Mouse (Mus musculus): ENCODE results near the gene Lrch4. TPM values are rescaled to one million over a fixed set of nuclear protein-coding genes. Genes with fewer than 3 reads are reported as not detected.

Lrch4 gene
- polyA plus RNA-seq (2014; fragmentation: Illumina TruSeq; extraction: RNeasy Lipid Tissue Mini Kit (QIAGEN cat#74804); ENCODE audit: low read depth, low replicate concordance): 1.6 TPM

GRCm38 (mm10) chr5:137628498-137629305 lies at the start of gene Lrch4, which contains the start of the genes Fbxo24 and Gm20605:
TSS of gene Lrch4 (plus strand) at chr5:137629121.
TSS of gene Fbxo24 (minus strand) at chr5:137629002.
TSS of gene Gm20605 (plus strand) at chr5:137629175.

DNA sequence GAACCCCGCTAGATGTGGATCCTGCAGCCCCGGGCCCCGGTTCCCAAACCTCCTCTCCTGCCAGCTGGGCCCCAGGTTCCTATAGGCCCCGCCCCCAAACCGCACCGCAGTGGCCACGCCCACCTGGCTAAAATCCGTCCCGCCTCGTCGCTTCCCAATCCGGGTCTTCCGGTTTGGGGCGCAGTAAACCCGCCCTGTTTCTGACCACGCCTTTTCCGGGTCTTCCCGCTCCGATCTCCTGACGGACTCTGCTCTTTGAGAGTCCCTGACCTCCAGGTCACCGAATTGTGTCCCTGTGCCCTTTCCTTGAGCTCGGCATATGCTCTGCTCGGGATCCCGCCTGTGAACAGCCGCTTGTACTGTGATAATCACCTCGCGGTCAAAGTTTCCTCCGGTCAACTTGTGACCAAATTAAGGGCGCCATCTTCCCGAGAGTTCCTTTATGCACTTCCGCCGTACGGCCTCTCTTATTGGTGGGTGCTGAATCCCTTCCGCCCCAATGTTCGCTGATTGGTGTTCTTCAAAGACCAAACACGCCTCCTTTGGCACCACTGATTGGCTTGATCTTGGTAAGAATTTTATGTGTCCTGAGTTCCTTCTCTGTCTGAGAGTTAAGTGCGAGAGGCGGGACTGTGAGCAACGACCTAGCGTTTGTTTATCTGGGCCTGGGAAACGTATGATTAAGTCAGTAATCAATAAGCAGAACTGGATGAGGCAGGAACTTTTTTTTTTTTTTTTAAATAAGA lies 28.1 kb upstream of the Lrch4 start, which contains the start of gene Mospd3:
Gene Mospd3, minus strand, starts transcription at position 440 of the 746 bp plus-strand sequence.

DNA sequence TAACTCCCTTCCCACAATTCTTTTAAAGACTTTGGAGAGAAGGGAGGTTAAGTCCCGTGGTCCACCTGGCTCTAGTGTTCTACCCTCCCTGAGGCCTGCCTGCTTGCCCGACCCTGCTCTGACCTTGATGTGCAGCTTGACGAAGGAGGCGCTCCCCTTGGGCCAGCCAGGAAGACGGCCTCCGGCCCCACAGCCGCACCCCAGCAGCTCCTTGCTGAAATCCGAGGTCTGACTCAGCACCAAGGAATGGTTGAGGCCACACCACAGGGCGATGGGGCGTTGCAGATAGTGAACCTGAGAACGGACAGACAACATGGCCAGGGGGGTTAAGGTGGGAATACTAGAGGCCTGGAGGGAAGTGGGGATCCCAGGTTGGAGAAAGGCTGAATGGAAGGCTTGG lies 15.4 kb upstream of the Lrch4 start, which contains the start of gene Pcolce:
Gene Pcolce, minus strand, starts transcription at position 235 of the 400 bp plus-strand sequence.

DNA sequence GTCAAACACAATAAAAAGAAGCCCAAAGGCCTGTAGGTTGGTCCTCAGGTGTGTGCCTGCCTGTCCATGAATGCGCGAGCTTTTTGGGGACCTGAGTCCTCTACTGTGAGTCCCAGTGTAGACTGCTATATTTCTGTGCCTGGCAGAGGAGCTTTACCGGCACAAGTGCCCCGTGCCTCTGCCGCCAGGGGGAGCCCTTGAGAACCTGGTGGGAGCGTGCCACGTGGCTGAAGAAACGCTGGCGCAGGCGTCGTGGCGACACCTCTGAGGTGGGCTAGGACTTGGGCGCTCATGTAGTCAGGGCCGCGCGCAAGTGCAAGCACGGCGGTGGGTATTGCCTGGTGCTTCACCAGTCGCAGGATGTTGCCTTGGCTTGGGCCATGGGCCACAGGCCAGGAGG lies 12.1 kb downstream of the Lrch4 start, which contains the start of gene Sap25:
Gene Sap25, plus strand, starts transcription at position 281 of the 400 bp plus-strand sequence.

GRCm38 (mm10) chr5:137645652-137646091 lies 16.8 kb downstream of the Lrch4 start, which contains the start of gene Irs3:
TSS of gene Irs3 (minus strand) at chr5:137645714.

DNA sequence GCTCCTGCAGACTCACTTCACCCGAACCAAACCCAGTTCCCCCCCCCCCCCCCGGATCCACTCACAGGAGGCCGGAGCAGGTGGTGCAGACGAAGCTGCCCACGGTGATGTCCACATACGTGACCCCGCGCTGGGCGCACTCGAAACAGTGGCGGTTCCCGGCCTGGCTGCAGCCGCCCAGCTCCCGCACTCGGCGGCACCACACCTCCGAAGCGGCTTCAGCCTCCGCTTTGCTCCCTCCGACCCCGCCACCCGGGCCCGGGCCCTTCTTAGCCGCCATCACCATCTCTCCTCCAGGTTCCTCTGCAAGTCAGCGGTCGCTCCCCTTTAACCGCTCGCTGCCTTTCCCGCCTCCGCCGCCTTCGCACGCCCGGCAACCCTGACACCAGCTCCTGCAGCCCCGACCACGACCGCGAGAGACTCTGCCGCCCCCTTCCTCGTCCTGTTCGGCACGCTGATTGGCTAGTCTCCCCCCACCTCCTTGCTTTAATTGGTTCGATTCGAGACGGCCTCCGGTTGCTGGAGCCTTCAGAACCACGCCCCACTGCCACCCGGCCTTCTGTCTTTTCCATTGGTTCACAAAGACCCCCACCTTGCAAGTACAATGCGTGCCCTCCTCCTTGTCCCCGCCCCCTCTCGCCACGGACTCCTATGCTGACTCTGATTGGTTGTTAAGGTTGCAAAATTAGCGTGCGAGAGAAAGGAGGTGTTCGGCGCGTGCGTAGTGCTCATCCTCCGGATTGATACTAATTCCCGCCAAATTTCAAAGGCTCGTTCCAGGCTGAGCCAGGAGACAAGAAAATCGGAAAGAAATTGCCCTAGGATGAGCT lies 55.6 kb downstream of the Lrch4 start, which contains the start of gene Agfg2:
Gene Agfg2, minus strand, starts transcription at position 433 of the 830 bp plus-strand sequence.

Other genes with a start within 250 kb of the Lrch4 start
- gene Zan, start 152.1 kb upstream of the Lrch4 start, polyA plus RNA-seq (2014; fragmentation: Illumina TruSeq; extraction: RNeasy Lipid Tissue Mini Kit (QIAGEN cat#74804); ENCODE audit: low read depth, low replicate concordance): 2.8 TPM
- gene Pop7, start 126.6 kb upstream of the Lrch4 start, polyA plus RNA-seq (2014; fragmentation: Illumina TruSeq; extraction: RNeasy Lipid Tissue Mini Kit (QIAGEN cat#74804); ENCODE audit: low read depth, low replicate concordance): not detected
- gene Gigyf1, start 110.6 kb upstream of the Lrch4 start, polyA plus RNA-seq (2014; fragmentation: Illumina TruSeq; extraction: RNeasy Lipid Tissue Mini Kit (QIAGEN cat#74804); ENCODE audit: low read depth, low replicate concordance): 0.83 TPM
- gene Epo, start 95.9 kb upstream of the Lrch4 start, polyA plus RNA-seq (2014; fragmentation: Illumina TruSeq; extraction: RNeasy Lipid Tissue Mini Kit (QIAGEN cat#74804); ENCODE audit: low read depth, low replicate concordance): not detected
- gene Gnb2, start 95.6 kb upstream of the Lrch4 start, polyA plus RNA-seq (2014; fragmentation: Illumina TruSeq; extraction: RNeasy Lipid Tissue Mini Kit (QIAGEN cat#74804); ENCODE audit: low read depth, low replicate concordance): 1.3 TPM
- gene Actl6b, start 75.6 kb upstream of the Lrch4 start, polyA plus RNA-seq (2014; fragmentation: Illumina TruSeq; extraction: RNeasy Lipid Tissue Mini Kit (QIAGEN cat#74804); ENCODE audit: low read depth, low replicate concordance): not detected
- gene Tfr2, start 59.3 kb upstream of the Lrch4 start, polyA plus RNA-seq (2014; fragmentation: Illumina TruSeq; extraction: RNeasy Lipid Tissue Mini Kit (QIAGEN cat#74804); ENCODE audit: low read depth, low replicate concordance): 0.25 TPM
- not detected for gene Mospd3, start 28.1 kb upstream of the Lrch4 start, polyA plus RNA-seq (2014; fragmentation: Illumina TruSeq; extraction: RNeasy Lipid Tissue Mini Kit (QIAGEN cat#74804); ENCODE audit: low read depth, low replicate concordance)
- gene Pcolce, start 15.3 kb upstream of the Lrch4 start, polyA plus RNA-seq (2014; fragmentation: Illumina TruSeq; extraction: RNeasy Lipid Tissue Mini Kit (QIAGEN cat#74804); ENCODE audit: low read depth, low replicate concordance): 12.9 TPM
- gene Fbxo24, start 119 bp upstream of the Lrch4 start, polyA plus RNA-seq (2014; fragmentation: Illumina TruSeq; extraction: RNeasy Lipid Tissue Mini Kit (QIAGEN cat#74804); ENCODE audit: low read depth, low replicate concordance): 3.5 TPM
- 0.39 TPM for gene Gm20605, start 54 bp downstream of the Lrch4 start, polyA plus RNA-seq (2014; fragmentation: Illumina TruSeq; extraction: RNeasy Lipid Tissue Mini Kit (QIAGEN cat#74804); ENCODE audit: low read depth, low replicate concordance)
- gene Sap25, start 12.2 kb downstream of the Lrch4 start, polyA plus RNA-seq (2014; fragmentation: Illumina TruSeq; extraction: RNeasy Lipid Tissue Mini Kit (QIAGEN cat#74804); ENCODE audit: low read depth, low replicate concordance): 1.2 TPM
- gene Irs3, start 16.6 kb downstream of the Lrch4 start, polyA plus RNA-seq (2014; fragmentation: Illumina TruSeq; extraction: RNeasy Lipid Tissue Mini Kit (QIAGEN cat#74804); ENCODE audit: low read depth, low replicate concordance): not detected
- 5.5 TPM for gene Agfg2, start 55.6 kb downstream of the Lrch4 start, polyA plus RNA-seq (2014; fragmentation: Illumina TruSeq; extraction: RNeasy Lipid Tissue Mini Kit (QIAGEN cat#74804); ENCODE audit: low read depth, low replicate concordance)
- gene Nyap1, start 112.5 kb downstream of the Lrch4 start, polyA plus RNA-seq (2014; fragmentation: Illumina TruSeq; extraction: RNeasy Lipid Tissue Mini Kit (QIAGEN cat#74804); ENCODE audit: low read depth, low replicate concordance): 0.07 TPM
- gene Tsc22d4, start 116.6 kb downstream of the Lrch4 start, polyA plus RNA-seq (2014; fragmentation: Illumina TruSeq; extraction: RNeasy Lipid Tissue Mini Kit (QIAGEN cat#74804); ENCODE audit: low read depth, low replicate concordance): 7.8 TPM
- gene Ppp1r35, start 149.7 kb downstream of the Lrch4 start, polyA plus RNA-seq (2014; fragmentation: Illumina TruSeq; extraction: RNeasy Lipid Tissue Mini Kit (QIAGEN cat#74804); ENCODE audit: low read depth, low replicate concordance): 3.4 TPM
- gene Mepce, start 158.5 kb downstream of the Lrch4 start, polyA plus RNA-seq (2014; fragmentation: Illumina TruSeq; extraction: RNeasy Lipid Tissue Mini Kit (QIAGEN cat#74804); ENCODE audit: low read depth, low replicate concordance): 26.1 TPM
- 48.0 TPM for gene Zcwpw1, start 158.7 kb downstream of the Lrch4 start, polyA plus RNA-seq (2014; fragmentation: Illumina TruSeq; extraction: RNeasy Lipid Tissue Mini Kit (QIAGEN cat#74804); ENCODE audit: low read depth, low replicate concordance)
- 0.38 TPM for gene Pilra, start 207.2 kb downstream of the Lrch4 start, polyA plus RNA-seq (2014; fragmentation: Illumina TruSeq; extraction: RNeasy Lipid Tissue Mini Kit (QIAGEN cat#74804); ENCODE audit: low read depth, low replicate concordance)
- not detected for gene Pilrb1, start 229.0 kb downstream of the Lrch4 start, polyA plus RNA-seq (2014; fragmentation: Illumina TruSeq; extraction: RNeasy Lipid Tissue Mini Kit (QIAGEN cat#74804); ENCODE audit: low read depth, low replicate concordance)
- not detected for gene Pilrb2, start 242.7 kb downstream of the Lrch4 start, polyA plus RNA-seq (2014; fragmentation: Illumina TruSeq; extraction: RNeasy Lipid Tissue Mini Kit (QIAGEN cat#74804); ENCODE audit: low read depth, low replicate concordance)